In genomic region chr9:15307257-15307656, GRCm38 (mm10) we compare ENCODE assay signal across 8 mouse cellular contexts. TPM values are rescaled to one million over a fixed set of nuclear protein-coding genes. Genes with fewer than 3 reads are reported as not detected.
DNase-seq lines count a peak whose midpoint lies in the region; ATAC-seq and TF ChIP-seq lines count a peak whose summit lies in the region.

No protein-coding gene starts in this region.

- no peaks in the 10 kb centered on the region for H3K27me3 ChIP-seq in kidney, postnatal 0 days (ENCODE audit: insufficient read depth, low read length)
- no peaks in the 10 kb centered on the region for H3K27me3 ChIP-seq in embryonic facial prominence, embryonic 10.5 days (replicated peaks; ENCODE audit: low read depth, poor library complexity, severe bottlenecking)
- H3K27me3 ChIP-seq in intestine, embryonic 14.5 days (replicated peaks; ENCODE audit: control insufficient read depth, insufficient read depth, low read length): no peaks in the 10 kb centered on the region
- no peaks in the 10 kb centered on the region for H3K27me3 ChIP-seq in myocyte (ENCODE audit: control insufficient read depth, insufficient read depth, insufficient read length)

- WGBS in kidney, postnatal 0 days: 7% methylated on average over 6 of the region's 6 CpGs
- 9% methylated on average over 6 of the region's 6 CpGs for WGBS in embryonic facial prominence, embryonic 10.5 days
- 15% methylated on average over 6 of the region's 6 CpGs for WGBS in intestine, embryonic 14.5 days

- TF ChIP-seq CTCF in kidney, postnatal 0 days (IDR thresholded peaks at IDR 0.05; ENCODE audit: low read depth): no peak

- ATAC-seq in kidney, postnatal 0 days (replicated peaks; ENCODE audit: low FRiP score, low read depth): no peak
- no peak for ATAC-seq in intestine, embryonic 14.5 days (replicated peaks; ENCODE audit: low FRiP score, low TSS enrichment, low read depth)

- no peak for TF ChIP-seq POLR2A in myocyte (IDR thresholded peaks at IDR 0.05; ENCODE audit: insufficient read length, low read depth)

- peak overlapping the region; percentile 72 for H3ac ChIP-seq in myocyte (ENCODE audit: control insufficient read depth, insufficient read length)

- no peak for DNase-seq in kidney, postnatal 0 days (ENCODE audit: low spot score)
- no peak for DNase-seq in kidney, postnatal 36 days
- no peak for DNase-seq in embryonic facial prominence, embryonic 10.5 days (ENCODE audit: low spot score)
- no peak for DNase-seq in intestine, embryonic 14.5 days (ENCODE audit: low spot score)
- no peak for DNase-seq in gastrocnemius, postnatal 25 days
- DNase-seq in urinary bladder, adult 18-20 months (ENCODE audit: low spot score in 2 of 2): no peak
- DNase-seq in spleen, postnatal 14 days (ENCODE audit: low spot score in 2 of 2): no peak

- H3K27ac ChIP-seq in kidney, postnatal 0 days: no peak overlapping the region; the same call in 1 of the 2 replicates
- peak overlapping the region; percentile 98 for H3K27ac ChIP-seq in embryonic facial prominence, embryonic 10.5 days (replicated peaks)
- H3K27ac ChIP-seq in intestine, embryonic 14.5 days (ENCODE audit: low read depth): no peak overlapping the region; the same call in 1 of the 2 replicates

- H3K9me3 ChIP-seq in kidney, postnatal 0 days (replicated peaks; ENCODE audit: low read length): no peaks in the 10 kb centered on the region
- no peaks in the 10 kb centered on the region for H3K9me3 ChIP-seq in embryonic facial prominence, embryonic 10.5 days
- no peaks in the 10 kb centered on the region for H3K9me3 ChIP-seq in intestine, embryonic 14.5 days (ENCODE audit: control insufficient read depth, low read length)

- H3K4me2 ChIP-seq in kidney, postnatal 0 days (ENCODE audit: low read length): peak overlapping the region; percentile 57
- peak overlapping the region; percentile 87 for H3K4me2 ChIP-seq in intestine, embryonic 14.5 days (ENCODE audit: low read length)
- H3K4me2 ChIP-seq in myocyte (ENCODE audit: low read depth): peak overlapping the region; percentile 96

- H3K9ac ChIP-seq in kidney, postnatal 0 days (ENCODE audit: low read depth, low read length): peak overlapping the region; percentile 91
- peak overlapping the region; percentile 98 for H3K9ac ChIP-seq in intestine, embryonic 14.5 days (ENCODE audit: low read length)

- H3K79me2 ChIP-seq in myocyte (ENCODE audit: control insufficient read depth, insufficient read depth): peaks cover 49% of the 10 kb centered on the region

- H3K4me3 ChIP-seq in kidney, postnatal 0 days (replicated peaks; ENCODE audit: low read depth, low read length): peak overlapping the region; percentile 88
- peak overlapping the region; percentile 90 for H3K4me3 ChIP-seq in embryonic facial prominence, embryonic 10.5 days
- peak overlapping the region; percentile 86 for H3K4me3 ChIP-seq in intestine, embryonic 14.5 days (ENCODE audit: low read depth, low read length)
- H3K4me3 ChIP-seq in myocyte: peak overlapping the region; percentile 72

- H3K36me3 ChIP-seq in kidney, postnatal 0 days (ENCODE audit: insufficient read depth, low read length): peaks cover 25% of the 10 kb centered on the region
- H3K36me3 ChIP-seq in embryonic facial prominence, embryonic 10.5 days (replicated peaks): peaks cover 55% of the 10 kb centered on the region
- peaks cover 49% of the 10 kb centered on the region for H3K36me3 ChIP-seq in intestine, embryonic 14.5 days (ENCODE audit: control insufficient read depth, insufficient read depth, low read length)
- peaks cover 46% of the 10 kb centered on the region for H3K36me3 ChIP-seq in myocyte (ENCODE audit: control insufficient read depth, insufficient read depth)

- H3K4me1 ChIP-seq in kidney, postnatal 0 days (replicated peaks; ENCODE audit: insufficient read depth, low read length): 0 out of 2 replicates have a peak, but pooled peaks cover 14% of the 10 kb centered on the region
- peaks cover 26% of the 10 kb centered on the region for H3K4me1 ChIP-seq in embryonic facial prominence, embryonic 10.5 days
- H3K4me1 ChIP-seq in intestine, embryonic 14.5 days (replicated peaks; ENCODE audit: control insufficient read depth, insufficient read depth, low read length): peaks cover 20% of the 10 kb centered on the region

TF ChIP-seq in myocyte, 11 proteins besides CTCF, POLR2A, EP300 and RAD21:
- TF ChIP-seq USF1 (IDR thresholded peaks at IDR 0.05; ENCODE audit: low read depth): no peak
- no peak for TF ChIP-seq MAX (IDR thresholded peaks at IDR 0.05; ENCODE audit: low read depth)
- TF ChIP-seq MYOD1 (IDR thresholded peaks at IDR 0.05; ENCODE audit: control insufficient read depth in 1 of 3, insufficient read length in 2 of 3, low read depth in 2 of 3): no peak
- no peak for TF ChIP-seq E2F4 (IDR thresholded peaks at IDR 0.05; ENCODE audit: insufficient read depth)
- no peak for TF ChIP-seq CEBPB (IDR thresholded peaks at IDR 0.05; ENCODE audit: insufficient read depth, poor library complexity, severe bottlenecking)
- TF ChIP-seq MYOG (IDR thresholded peaks at IDR 0.05; ENCODE audit: control insufficient read depth in 1 of 3, insufficient read depth in 1 of 3, insufficient read length in 2 of 3, low read depth in 2 of 3): no peak
- TF ChIP-seq POLR2AphosphoS2 (IDR thresholded peaks at IDR 0.05; ENCODE audit: insufficient read length, low read depth): no peak
- no peak for TF ChIP-seq TCF3 (IDR thresholded peaks at IDR 0.05; ENCODE audit: insufficient read length, low read depth)
- TF ChIP-seq REST (IDR thresholded peaks at IDR 0.05; ENCODE audit: insufficient read depth, insufficient read length): no peak
- TF ChIP-seq SRF (IDR thresholded peaks at IDR 0.05; ENCODE audit: control insufficient read depth, insufficient read length, low read depth): no peak
- TF ChIP-seq TCF12 (IDR thresholded peaks at IDR 0.05; ENCODE audit: insufficient read depth, poor library complexity, severe bottlenecking): no peak
TF ChIP-seq in myocyte: peak in this region for 0.

RNA-seq across cellular contexts. Expression of gene 4931406C07Rik, which starts 1.0 kb away (rescaled TPM):
- 55.2 and 58.6 TPM in 2 replicates for polyA plus RNA-seq in kidney, postnatal 0 days (2015; fragmentation: Nextera tagmentation; extraction: Ambion mirVana)
- 5.4 and 6.8 TPM in 2 replicates for polyA plus RNA-seq in embryonic facial prominence, embryonic 10.5 days (2016; fragmentation: Nextera tagmentation; extraction: Ambion mirVana)
- polyA plus RNA-seq in intestine, embryonic 14.5 days (2014; fragmentation: Nextera tagmentation; extraction: Ambion mirVana): 7.3 and 8.3 TPM in 2 replicates
- polyA plus RNA-seq in myocyte (2012; fragmentation: generic; extraction: Trizol): 11.6 TPM
- 1 to 10 TPM; 2.5 to 7.3 TPM for total RNA-seq in gastrocnemius, postnatal 25 days (2021)

RNA-seq across cellular contexts. Expression of gene Taf1d, which starts 1.2 kb away (rescaled TPM):
- polyA plus RNA-seq in kidney, postnatal 0 days (2015; fragmentation: Nextera tagmentation; extraction: Ambion mirVana): 66.9 and 72.6 TPM in 2 replicates
- 96.7 and 101 TPM in 2 replicates for polyA plus RNA-seq in embryonic facial prominence, embryonic 10.5 days (2016; fragmentation: Nextera tagmentation; extraction: Ambion mirVana)
- polyA plus RNA-seq in intestine, embryonic 14.5 days (2014; fragmentation: Nextera tagmentation; extraction: Ambion mirVana): 85.9 and 87.5 TPM in 2 replicates
- 26.6 TPM for polyA plus RNA-seq in myocyte (2012; fragmentation: generic; extraction: Trizol)
- total RNA-seq in gastrocnemius, postnatal 25 days (2021): 10 to 100 TPM; 65.4 to 80.6 TPM

RNA-seq across cellular contexts. Expression of gene Med17, which starts 27.5 kb away (rescaled TPM):
- polyA plus RNA-seq in kidney, postnatal 0 days (2015; fragmentation: Nextera tagmentation; extraction: Ambion mirVana): 30.9 and 36.2 TPM in 2 replicates
- polyA plus RNA-seq in embryonic facial prominence, embryonic 10.5 days (2016; fragmentation: Nextera tagmentation; extraction: Ambion mirVana): 37.2 and 42.1 TPM in 2 replicates
- 38.6 and 40.8 TPM in 2 replicates for polyA plus RNA-seq in intestine, embryonic 14.5 days (2014; fragmentation: Nextera tagmentation; extraction: Ambion mirVana)
- polyA plus RNA-seq in myocyte (2012; fragmentation: generic; extraction: Trizol): 25.2 TPM
- 1 to 10 TPM; 8.1 to 9.4 TPM for total RNA-seq in gastrocnemius, postnatal 25 days (2021)

RNA-seq across cellular contexts. Expression of gene Cep295, which starts 50.3 kb away (rescaled TPM):
- polyA plus RNA-seq in kidney, postnatal 0 days (2015; fragmentation: Nextera tagmentation; extraction: Ambion mirVana): 7.4 and 8.7 TPM in 2 replicates
- polyA plus RNA-seq in embryonic facial prominence, embryonic 10.5 days (2016; fragmentation: Nextera tagmentation; extraction: Ambion mirVana): 22.7 and 25.6 TPM in 2 replicates
- 17.3 and 23.4 TPM in 2 replicates for polyA plus RNA-seq in intestine, embryonic 14.5 days (2014; fragmentation: Nextera tagmentation; extraction: Ambion mirVana)
- polyA plus RNA-seq in myocyte (2012; fragmentation: generic; extraction: Trizol): 2.6 TPM
- total RNA-seq in gastrocnemius, postnatal 25 days (2021): 1 to 10 TPM; 5.9 to 6.1 TPM
